Mouse (Mus musculus) liver, embryonic 14.5 days (tissue): ENCODE measurements around the gene Olfr1359.

Experiments used
- CTCF ChIP-seq: IDR thresholded peaks from 2 replicates; pipeline ENCODE4 v1.5.1; 2016; ENCODE audit warnings: antibody characterized with exemption, low read depth, control low read depth
- EP300 ChIP-seq: IDR thresholded peaks from 2 replicates; pipeline ENCODE4 v1.6.1; 2016; ENCODE audit warnings: antibody characterized with exemption, low read depth

DNA sequence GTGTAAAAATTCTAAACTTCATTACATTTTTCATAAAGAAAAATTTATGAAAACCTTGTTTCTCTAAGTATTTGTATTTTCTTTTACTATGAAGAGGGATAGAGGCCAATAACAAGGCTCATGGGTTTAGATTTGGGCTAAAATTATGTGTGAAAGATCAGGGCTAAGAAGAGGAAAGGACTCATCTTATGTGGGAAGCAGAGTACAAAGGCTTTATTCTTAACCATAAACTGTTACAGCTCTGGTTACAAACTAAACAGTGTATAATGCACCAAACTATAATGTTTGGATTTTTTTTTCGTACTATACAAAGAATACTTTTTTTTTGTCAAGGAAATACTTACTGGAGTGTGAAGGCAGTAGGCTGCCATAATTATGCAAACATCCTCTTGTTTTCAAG lies 57.8 kb downstream of the Olfr1359 start:
- TF ChIP-seq CTCF = no peak
- no peak for TF ChIP-seq EP300
